Mouse (Mus musculus): ENCODE measurements around the gene Ccdc80. TPM values are rescaled to one million over a fixed set of nuclear protein-coding genes. Genes with fewer than 3 reads are reported as not detected.
A peak's percentile ranks its signal among the peaks of the same experiment; 100 is the strongest.

The Ccdc80 gene
- polyA plus RNA-seq, 1 experiment from 2014 or later: 153 TPM

GRCm38 (mm10) chr16:45142565-45142964, 49.4 kb downstream of the Ccdc80 start:
- peak; percentile 46 for TF ChIP-seq CTCF (IDR thresholded peaks at IDR 0.05)
- ChIA-PET CTCF (interaction anchor here (0.7 to 3.2 kb wide), 7 partner anchors 9 to 417 kb away, joined by 3 to 19 read pairs (median 4); no protein-coding TSS in a partner anchor), POLR2A (interaction anchor here (0.7 kb wide), 1 partner anchor 500 kb away, joined by 3 read pairs; no protein-coding TSS in a partner anchor)
- ATAC-seq (no peak), DNase-seq (ENCODE audit: low read depth, low spot score) (no peak)
- no peaks in the 10 kb centered on the region for H3K27me3 ChIP-seq
- in situ Hi-C loops (cut with MboI; ENCODE audit: low pct_unique_long_range_greater_than_20kb): loop anchor here (5.0 to 10.0 kb wide), 3 partner anchors 50 to 658 kb away; partner anchors contain the start of gene Ccdc80

GRCm38 (mm10) chr16:45145119-45145518, 51.9 kb downstream of the Ccdc80 start:
- CTCF ChIA-PET: interaction anchor here (0.8 to 1.3 kb wide), 2 partner anchors 10 to 35 kb away, joined by 3 read pairs; no protein-coding TSS in a partner anchor
- in situ Hi-C loops (cut with MboI; ENCODE audit: low pct_unique_long_range_greater_than_20kb): loop anchor here (10.0 kb wide), 1 partner anchor 660 kb away; no protein-coding TSS in a partner anchor
- POLR2A ChIA-PET: interaction anchor here (1.1 kb wide), 1 partner anchor 10 kb away, joined by 3 read pairs; no protein-coding TSS in a partner anchor
- DNase-seq (ENCODE audit: low read depth, low spot score) (no peak), ATAC-seq (no peak)
- no peak for TF ChIP-seq CTCF (IDR thresholded peaks at IDR 0.05)
- H3K27me3 ChIP-seq: no peaks in the 10 kb centered on the region

DNA sequence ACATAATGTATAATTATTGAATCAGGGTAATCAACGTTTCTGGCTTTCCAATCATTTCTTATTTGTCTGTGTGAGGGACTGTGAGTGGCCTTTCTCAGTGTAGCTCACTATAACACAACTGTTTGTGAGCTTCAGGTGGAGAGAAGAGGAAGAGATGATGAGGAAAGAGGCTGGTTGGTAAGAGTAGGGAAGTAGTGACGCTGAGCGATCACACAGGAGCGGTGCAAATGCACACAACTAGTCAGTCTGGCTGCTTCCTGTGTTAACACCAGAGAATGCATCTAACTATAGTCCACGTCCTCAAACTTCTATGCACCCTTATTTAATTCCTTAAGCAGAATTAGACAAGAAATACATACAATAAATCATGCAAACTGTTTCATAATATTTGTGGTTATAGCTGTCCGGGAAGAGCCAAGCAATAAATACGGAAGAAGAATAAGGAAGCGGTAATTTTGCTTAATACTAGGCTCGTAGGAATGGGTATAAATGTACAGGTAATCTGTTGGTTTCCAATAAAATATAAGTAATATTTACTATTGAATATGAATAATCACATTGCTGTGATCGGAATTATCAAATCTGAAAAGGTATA, 55.4 kb downstream of the Ccdc80 start:
- in situ Hi-C loops (cut with MboI; ENCODE audit: low pct_unique_long_range_greater_than_20kb): loop anchor here (10.0 kb wide), 1 partner anchor 664 kb away; no protein-coding TSS in a partner anchor
- H3K27me3 ChIP-seq: no peaks in the 10 kb centered on the region
- no peak for DNase-seq (ENCODE audit: low read depth, low spot score)
- TF ChIP-seq CTCF (IDR thresholded peaks at IDR 0.05): no peak
- ChIA-PET CTCF (interaction anchor here (4.4 kb wide), 1 partner anchor 8 kb away, joined by 16 read pairs; no protein-coding TSS in a partner anchor), POLR2A (no interaction called here)
- ATAC-seq: no peak

DNA sequence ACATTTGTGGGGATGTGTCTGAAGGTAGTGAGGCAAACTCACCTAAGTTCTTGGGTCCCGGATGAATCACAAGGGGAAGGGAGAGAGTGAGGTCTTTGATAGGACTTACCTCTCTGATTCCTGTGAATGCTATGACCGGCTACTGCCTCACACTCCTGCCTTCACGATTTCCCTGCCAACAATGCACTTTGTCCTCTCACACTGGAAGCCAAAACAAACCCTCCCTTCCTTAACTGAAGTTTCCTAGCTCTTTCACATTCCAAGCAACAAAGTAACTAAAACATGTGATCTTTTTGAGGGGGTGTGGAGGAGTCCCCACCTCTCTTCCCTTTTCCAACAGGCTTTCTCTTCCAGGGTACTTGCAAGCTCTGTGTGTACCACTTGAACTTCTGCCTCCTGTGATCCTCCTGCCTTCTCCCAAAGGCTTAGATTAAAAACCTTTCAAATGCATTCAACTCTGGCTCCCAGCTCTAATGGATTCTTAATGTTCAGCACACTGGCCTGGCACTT, 61.6 kb downstream of the Ccdc80 start:
- no peak for TF ChIP-seq CTCF (IDR thresholded peaks at IDR 0.05)
- POLR2A ChIA-PET: interaction anchor here (1.0 kb wide), 1 partner anchor 10 kb away, joined by 3 read pairs; no protein-coding TSS in a partner anchor
- no peak for ATAC-seq
- CTCF ChIA-PET: interaction anchor here (1.4 to 3.7 kb wide), 3 partner anchors 10 to 32 kb away, joined by 3 to 19 read pairs (median 3); no protein-coding TSS in a partner anchor
- no peaks in the 10 kb centered on the region for H3K27me3 ChIP-seq
- DNase-seq (ENCODE audit: low read depth, low spot score): no peak
- in situ Hi-C loops (cut with MboI; ENCODE audit: low pct_unique_long_range_greater_than_20kb): loop anchor here (25.0 kb wide), 1 partner anchor 1017 kb away; the partner anchor contains the start of genes Atp6v1a and Naa50

DNA sequence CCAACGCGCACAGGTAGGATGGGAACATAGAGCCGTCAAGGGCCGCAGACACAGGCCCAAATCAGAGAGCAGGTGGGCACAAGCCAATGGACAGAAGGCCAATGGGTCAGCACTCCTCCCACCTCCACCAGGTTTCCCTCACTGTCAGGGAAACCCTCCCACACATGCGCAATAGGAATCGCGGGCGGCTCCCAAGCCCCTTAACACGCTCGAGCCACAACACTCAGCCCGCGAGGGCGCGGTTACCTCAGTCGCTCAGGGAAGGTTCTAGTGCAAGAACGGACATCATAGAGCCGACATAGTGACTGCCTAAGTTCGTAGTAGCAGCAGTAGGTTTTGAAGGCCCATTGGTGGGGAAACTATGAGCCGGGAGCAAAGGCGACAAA, 64.9 kb downstream of the Ccdc80 start:
- POLR2A ChIA-PET: interaction anchor here (1.6 kb wide), 1 partner anchor 19 kb away, joined by 3 read pairs; no protein-coding TSS in a partner anchor
- ATAC-seq (peak; percentile 69), DNase-seq (ENCODE audit: low read depth, low spot score) (no peak)
- TF ChIP-seq CTCF (IDR thresholded peaks at IDR 0.05): no peak
- H3K27me3 ChIP-seq: no peaks in the 10 kb centered on the region
- in situ Hi-C loops (cut with MboI; ENCODE audit: low pct_unique_long_range_greater_than_20kb): loop anchor here (25.0 kb wide), 1 partner anchor 1021 kb away; the partner anchor contains the start of genes Atp6v1a and Naa50
- CTCF ChIA-PET: no interaction called here

- ChIA-PET POLR2A (interaction anchor here (1.6 kb wide), 1 partner anchor 18 kb away, joined by 3 read pairs; no protein-coding TSS in a partner anchor), CTCF (interaction anchor here (0.8 kb wide), 1 partner anchor 15 kb away, joined by 3 read pairs; no protein-coding TSS in a partner anchor)
- DNase-seq (ENCODE audit: low read depth, low spot score) (peak; percentile 88), ATAC-seq (peak; percentile 97)
- TF ChIP-seq CTCF (IDR thresholded peaks at IDR 0.05): no peak
- no peaks in the 10 kb centered on the region for H3K27me3 ChIP-seq
- in situ Hi-C loops (cut with MboI; ENCODE audit: low pct_unique_long_range_greater_than_20kb): loop anchor here (25.0 kb wide), 1 partner anchor 1021 kb away; the partner anchor contains the start of genes Atp6v1a and Naa50
Measured at GRCm38 (mm10) chr16:45158522-45159388, 65.6 kb downstream of the Ccdc80 start, which contains the start of the genes Slc35a5 and Atg3. TSS of gene Slc35a5 (minus strand) at chr16:45158706. TSS of gene Atg3 (plus strand) at chr16:45158785.

DNA sequence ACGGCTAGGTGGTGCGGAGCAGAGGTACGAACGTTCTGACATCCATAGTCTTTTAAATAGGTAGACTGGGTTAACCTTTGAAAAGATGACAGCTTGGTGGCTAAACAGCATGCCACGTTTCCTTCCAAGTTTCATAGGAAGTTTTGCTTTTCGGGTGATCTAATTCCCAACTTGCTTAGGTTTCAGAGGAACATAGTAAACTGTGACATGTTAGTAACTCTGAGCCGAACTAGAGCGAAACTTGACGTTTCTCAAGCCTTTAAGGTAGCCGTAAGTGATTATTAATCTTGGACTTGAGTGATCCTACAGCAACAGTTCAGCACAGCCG, 66.2 kb downstream of the Ccdc80 start:
- TF ChIP-seq CTCF (IDR thresholded peaks at IDR 0.05): no peak
- DNase-seq (ENCODE audit: low read depth, low spot score) (no peak), ATAC-seq (peak; percentile 2)
- in situ Hi-C loops (cut with MboI; ENCODE audit: low pct_unique_long_range_greater_than_20kb): loop anchor here (25.0 kb wide), 1 partner anchor 1022 kb away; the partner anchor contains the start of genes Atp6v1a and Naa50
- CTCF ChIA-PET: interaction anchor here (0.8 kb wide), 1 partner anchor 14 kb away, joined by 3 read pairs; no protein-coding TSS in a partner anchor
- H3K27me3 ChIP-seq: no peaks in the 10 kb centered on the region
- POLR2A ChIA-PET: interaction anchor here (1.6 kb wide), 1 partner anchor 18 kb away, joined by 3 read pairs; no protein-coding TSS in a partner anchor

Other genes starting within 250 kb of the Ccdc80 start
- gene Cd200r2, start 226.3 kb upstream of the Ccdc80 start, polyA plus RNA-seq (2021): not detected
- not detected for gene Cd200r3, start 149.7 kb upstream of the Ccdc80 start, polyA plus RNA-seq (2021)
- gene Slc35a5, start 65.3 kb downstream of the Ccdc80 start, polyA plus RNA-seq (2021): 31.2 TPM
- 44.2 TPM for gene Atg3, start 65.4 kb downstream of the Ccdc80 start, polyA plus RNA-seq (2021)
- gene Btla, start 130.9 kb downstream of the Ccdc80 start, polyA plus RNA-seq (2021): not detected

Measured in Patski (cell line).